Mouse (Mus musculus) limb, embryonic 14.5 days (tissue): ENCODE data around the gene Gm14226. TPM values are rescaled to one million over a fixed set of nuclear protein-coding genes. Genes with fewer than 3 reads are reported as not detected.
A peak's percentile ranks its signal among the peaks of the same experiment; 100 is the strongest.
"Not testable (repeated sequence)": the region's sequence is repeated elsewhere in the genome, so short reads cannot be mapped to it uniquely, and the experiment has no call there.

Source experiments
- ATAC-seq: fragments of 200-750 bp; cut with Nextera tagmentation; 2 replicates; pipeline ENCODE4 v1.8.0; 2017; ENCODE audit warnings: low read depth, moderate number of reproducible peaks, moderate TSS enrichment; ENCODE audit not compliant: low FRiP score
- DNase-seq: peaks from one replicate; pipeline ENCODE4 v3.0.0-alpha.2; 2015; ENCODE audit warnings: low spot score
- H3K27ac ChIP-seq: fragments of 300-500 bp; sonication (generic); replicated peaks from 2 replicates; pipeline ENCODE4 v1.5.1; 2014; ENCODE audit warnings: low read depth, mild to moderate bottlenecking, low read length, moderate library complexity, mixed read lengths
- H3K27me3 ChIP-seq: fragments of 300-500 bp; sonication (generic); 2 replicates; pipeline ENCODE4 v1.6.1; 2014; ENCODE audit warnings: low read length, mixed read lengths; ENCODE audit not compliant: control insufficient read depth, insufficient read depth
- H3K36me3 ChIP-seq: fragments of 300-500 bp; sonication (generic); 2 replicates; pipeline ENCODE4 v1.6.1; 2014; ENCODE audit warnings: mild to moderate bottlenecking, low read length, moderate library complexity, mixed read lengths; ENCODE audit not compliant: control insufficient read depth, insufficient read depth
- H3K4me1 ChIP-seq: fragments of 300-500 bp; sonication (generic); 2 replicates; pipeline ENCODE4 v1.6.1; 2014; ENCODE audit warnings: antibody characterized with exemption, low read length, mixed read lengths; ENCODE audit not compliant: control insufficient read depth, insufficient read depth
- H3K4me2 ChIP-seq: fragments of 300-500 bp; sonication (generic); replicated peaks from 2 replicates; pipeline ENCODE4 v1.6.1; 2014; ENCODE audit warnings: low read depth, mild to moderate bottlenecking, low read length, moderate library complexity; ENCODE audit not compliant: severe bottlenecking
- H3K4me3 ChIP-seq: fragments of 300-500 bp; sonication (generic); replicated peaks from 2 replicates; pipeline ENCODE4 v1.5.1; 2014; ENCODE audit warnings: low read length
- H3K9ac ChIP-seq: fragments of 300-500 bp; sonication (generic); 2 replicates; pipeline ENCODE4 v1.6.1; 2014; ENCODE audit warnings: mild to moderate bottlenecking, low read depth, low read length, moderate library complexity; ENCODE audit not compliant: severe bottlenecking
- H3K9me3 ChIP-seq: fragments of 300-500 bp; sonication (generic); 2 replicates; pipeline ENCODE4 v1.6.1; 2016; ENCODE audit warnings: low read length; ENCODE audit not compliant: control insufficient read depth
- POLR2A ChIP-seq: fragments of 200-500 bp; IDR thresholded peaks from 2 replicates; pipeline ENCODE4 v1.8.0; 2012; ENCODE audit warnings: inconsistent platforms, mild to moderate bottlenecking, moderate library complexity, borderline replicate concordance; ENCODE audit not compliant: insufficient read depth, insufficient read length; ENCODE audit errors: extremely low read depth
- WGBS: fragments of 180-500 bp; shearing (Covaris S2); extraction: QIAGEN DNeasy Blood & Tissue Kit; methylation state at CpG from one replicate; pipeline ENCODE4 v1.1.7; 2014; 5-methylcytosine and 5-hydroxymethylcytosine counted together
- polyA plus RNA-seq, 2 experiments: library from polyadenylated mRNA; depleted of rRNA in 1 of 2; stranded (reverse) in 1 of 2; unstranded in 1 of 2; fragments of >200 nt; fragmentation: Nextera tagmentation in 1 of 2; extraction: Ambion mirVana in 1 of 2; gene quantifications; 2 replicates each; pipeline versions ENCODE4 v1.2.1 to v1.2.3; 2012 to 2014

Gm14226 gene
- polyA plus RNA-seq, 2 experiments, result 5.7 to 17.7 TPM

DNA sequence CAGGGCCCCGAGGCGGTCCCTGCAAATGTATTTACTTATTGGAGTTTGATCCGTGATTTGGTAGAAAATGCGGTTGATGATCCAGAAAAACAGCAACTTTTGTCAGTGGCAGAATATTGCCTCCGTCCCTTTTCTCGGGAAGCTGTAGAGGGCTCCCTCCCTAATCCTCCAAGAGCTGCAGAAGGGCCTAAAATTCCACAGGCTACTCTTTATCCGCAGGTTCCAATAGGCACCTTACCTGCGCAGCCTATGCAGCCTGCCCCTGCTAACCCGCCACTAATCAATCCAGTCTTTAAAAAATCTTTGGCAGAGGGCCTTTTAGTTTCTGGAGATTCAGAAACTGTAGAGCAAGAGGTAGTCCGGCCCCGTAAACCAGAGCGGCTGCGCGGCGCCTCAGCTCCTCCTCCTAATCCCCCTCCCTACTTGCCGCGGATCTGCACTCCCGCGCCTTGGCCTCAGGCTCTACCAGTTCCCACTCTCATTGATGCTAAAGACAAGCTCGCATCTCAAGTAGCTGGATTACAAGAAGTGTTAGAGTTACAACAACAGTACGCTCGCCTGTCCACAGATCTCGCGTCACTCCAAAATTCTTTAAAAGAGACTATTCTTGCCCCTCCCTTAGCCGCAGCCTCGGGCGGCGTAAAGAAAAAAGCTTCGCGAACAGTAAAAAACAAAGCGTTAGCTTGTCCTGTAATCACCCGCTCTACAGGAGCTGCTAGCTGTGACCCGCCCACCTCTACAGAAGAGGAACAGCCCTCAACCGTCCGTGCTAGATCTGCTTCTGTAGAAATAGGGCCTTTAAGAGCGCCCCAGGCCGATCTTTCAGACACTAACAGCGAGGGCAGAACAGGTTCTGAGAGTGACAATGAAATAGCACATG is 936 bp downstream of the Gm14226 start:
- Histone ChIP-seq H3K27me3 (no peaks in the 10 kb centered on the region), H3K27ac (peak overlapping the region; percentile 71), H3K36me3 (no peaks in the 10 kb centered on the region), H3K9me3 (no peaks in the 10 kb centered on the region), H3K4me2 (peak overlapping the region; percentile 79), H3K4me3 (peak overlapping the region; percentile 37), H3K9ac (peak overlapping the region; percentile 55), H3K4me1 (no peaks in the 10 kb centered on the region)
- WGBS, result 0% methylated on average over 38 of the region's 38 CpGs
- peak; percentile 92 for ATAC-seq
- TF ChIP-seq POLR2A, result peak; percentile 79; the same call in 1 of the 2 replicates
- DNase-seq, result peak; percentile 85

- Histone ChIP-seq H3K9me3 (no peaks in the 10 kb centered on the region), H3K36me3 (no peaks in the 10 kb centered on the region), H3K9ac (peak overlapping the region; percentile 55), H3K4me3 (peak overlapping the region; percentile 37), H3K27me3 (no peaks in the 10 kb centered on the region), H3K4me1 (no peaks in the 10 kb centered on the region), H3K27ac (peak overlapping the region; percentile 71), H3K4me2 (peak overlapping the region; percentile 79)
- WGBS, result under 1% methylated on average over 22 of the region's 22 CpGs
- ATAC-seq (peak; percentile 84), DNase-seq (peak; percentile 97)
- no peak for TF ChIP-seq POLR2A
These were observed 1.6 kb downstream of the Gm14226 start for GRCm38 (mm10) chr2:155019673-155020072.

DNA sequence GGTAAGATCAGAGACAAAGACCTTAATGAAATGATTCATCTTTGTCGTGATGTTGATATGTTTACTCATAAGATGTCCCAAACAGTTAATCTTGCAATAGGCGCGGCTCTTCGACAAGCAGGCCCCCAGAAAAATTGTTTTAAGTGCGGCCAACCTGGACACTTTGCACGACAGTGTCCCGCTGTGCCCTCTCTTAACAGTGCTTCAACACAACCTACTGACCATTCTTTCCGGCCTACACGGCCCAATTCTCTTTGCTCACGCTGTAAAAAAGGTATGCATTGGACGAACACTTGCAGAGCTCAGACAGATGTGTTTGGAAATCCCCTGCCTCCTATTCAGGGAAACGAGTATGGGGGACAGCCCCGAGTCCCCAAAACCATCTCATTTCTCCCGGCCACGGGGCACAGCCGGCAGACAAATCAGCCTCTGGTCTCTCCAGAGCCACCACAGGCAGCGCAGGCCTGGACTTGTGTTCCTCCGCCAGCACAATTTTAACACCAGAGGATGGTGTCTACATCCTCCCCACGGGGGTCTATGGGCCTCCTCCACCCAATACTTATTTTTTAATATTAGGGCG is 2.3 kb downstream of the Gm14226 start:
- H3K9me3 ChIP-seq, H3K36me3 ChIP-seq, H3K4me1 ChIP-seq, H3K27ac ChIP-seq, H3K27me3 ChIP-seq, ATAC-seq, H3K9ac ChIP-seq, DNase-seq, H3K4me3 ChIP-seq: not testable (repeated sequence)
- WGBS, result 25% methylated on average over 20 of the region's 20 CpGs
- H3K4me2 ChIP-seq, result peak overlapping the region; percentile 79; the same call in 1 of the 2 replicates

GRCm38 (mm10) chr2:155030831-155031230 is 12.8 kb downstream of the Gm14226 start:
- TF ChIP-seq POLR2A, result no peak
- H3K9ac ChIP-seq, result no peak overlapping the region
- no peaks in the 10 kb centered on the region for H3K9me3 ChIP-seq
- no peaks in the 10 kb centered on the region for H3K27me3 ChIP-seq
- no peaks in the 10 kb centered on the region for H3K36me3 ChIP-seq
- H3K4me3 ChIP-seq, result no peak overlapping the region
- no peaks in the 10 kb centered on the region for H3K4me1 ChIP-seq
- no peak for DNase-seq
- WGBS, result 49% methylated on average over 7 of the region's 7 CpGs
- ATAC-seq, result no peak
- H3K27ac ChIP-seq, result no peak overlapping the region
- no peak overlapping the region for H3K4me2 ChIP-seq

GRCm38 (mm10) chr2:155032938-155033710 is 15.1 kb downstream of the Gm14226 start:
- ATAC-seq, result no peak
- peak; percentile 15 for DNase-seq
- H3K4me2 ChIP-seq, result no peak overlapping the region
- no peaks in the 10 kb centered on the region for H3K36me3 ChIP-seq
- no peak overlapping the region for H3K9ac ChIP-seq
- no peak overlapping the region for H3K27ac ChIP-seq
- WGBS, result 39% methylated on average over 19 of the region's 19 CpGs
- no peak overlapping the region for H3K4me3 ChIP-seq
- H3K27me3 ChIP-seq, result no peaks in the 10 kb centered on the region
- no peaks in the 10 kb centered on the region for H3K4me1 ChIP-seq
- no peaks in the 10 kb centered on the region for H3K9me3 ChIP-seq
- TF ChIP-seq POLR2A, result no peak
